Mouse (Mus musculus) liver, embryonic 15.5 days (tissue): ENCODE data around the gene Mef2a. TPM values are rescaled to one million over a fixed set of nuclear protein-coding genes. Genes with fewer than 3 reads are reported as not detected.

ENCODE experiments used
- ATAC-seq: fragments of 200-750 bp; cut with Nextera tagmentation; 2 replicates; pipeline ENCODE4 v1.8.0; 2017; ENCODE audit warnings: moderate number of reproducible peaks, mild to moderate bottlenecking, moderate library complexity; ENCODE audit not compliant: insufficient read depth
- H3K27ac ChIP-seq: fragments of 300-500 bp; sonication (generic); replicated peaks from 2 replicates; pipeline ENCODE4 v1.5.1; 2015; ENCODE audit warnings: mild to moderate bottlenecking, inconsistent platforms
- H3K27me3 ChIP-seq: fragments of 300-500 bp; sonication (generic); 2 replicates; pipeline ENCODE4 v1.6.1; 2015; ENCODE audit warnings: mild to moderate bottlenecking, inconsistent platforms
- H3K36me3 ChIP-seq: fragments of 300-500 bp; sonication (generic); replicated peaks from 2 replicates; pipeline ENCODE4 v1.6.1; 2015; ENCODE audit warnings: moderate library complexity, mild to moderate bottlenecking, inconsistent platforms
- H3K4me1 ChIP-seq: fragments of 300-500 bp; sonication (generic); replicated peaks from 2 replicates; pipeline ENCODE4 v1.6.1; 2015; ENCODE audit warnings: inconsistent platforms
- H3K4me2 ChIP-seq: fragments of 300-500 bp; sonication (generic); 2 replicates; pipeline ENCODE4 v1.6.1; 2015; ENCODE audit warnings: moderate library complexity, mild to moderate bottlenecking, inconsistent platforms
- H3K4me3 ChIP-seq: fragments of 300-500 bp; sonication (generic); replicated peaks from 2 replicates; pipeline ENCODE4 v1.5.1; 2015; ENCODE audit warnings: mild to moderate bottlenecking, inconsistent platforms
- H3K9ac ChIP-seq: fragments of 300-500 bp; sonication (generic); 2 replicates; pipeline ENCODE4 v1.6.1; 2015; ENCODE audit warnings: moderate library complexity, mild to moderate bottlenecking, inconsistent platforms
- H3K9me3 ChIP-seq: fragments of 300-500 bp; sonication (generic); replicated peaks from 2 replicates; pipeline ENCODE4 v1.6.1; 2016; ENCODE audit warnings: inconsistent platforms
- WGBS: fragments of 180-500 bp; shearing (Covaris S2); methylation state at CpG from one replicate; pipeline ENCODE4 v1.1.7; 2015; ENCODE audit warnings: mixed read lengths; ENCODE audit not compliant: insufficient replicate concordance; 5-methylcytosine and 5-hydroxymethylcytosine counted together
- polyA plus RNA-seq: library from polyadenylated mRNA; unstranded; fragments of >200 nt; fragmentation: Nextera tagmentation; extraction: Ambion mirVana; gene quantifications from 2 replicates; pipeline ENCODE4 v1.2.1, GENCODE M21; 2015

Mef2a gene
- polyA plus RNA-seq, 1 experiment from 2014 or later = 10.9 TPM

DNA sequence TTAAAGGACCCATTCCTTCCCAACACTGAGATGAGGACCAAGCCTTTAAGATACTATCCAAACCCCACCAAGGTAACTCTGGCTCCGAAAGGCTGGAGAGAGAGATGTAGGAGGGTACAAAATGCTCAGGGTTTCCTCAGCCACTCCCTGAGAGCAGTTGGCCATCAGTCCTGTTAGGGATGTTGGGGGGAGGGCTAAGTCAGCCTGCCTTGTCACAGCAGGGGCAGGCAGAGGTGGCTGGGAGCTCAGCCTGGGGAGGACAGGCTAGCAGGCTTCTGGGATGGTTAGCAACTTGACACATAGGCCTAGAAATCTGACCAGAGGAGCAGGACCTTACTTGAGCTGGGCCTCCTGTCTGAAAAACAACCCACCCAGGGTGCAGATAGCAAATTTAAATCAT is 145.1 kb downstream of the Mef2a start:
- ATAC-seq = no peak

DNA sequence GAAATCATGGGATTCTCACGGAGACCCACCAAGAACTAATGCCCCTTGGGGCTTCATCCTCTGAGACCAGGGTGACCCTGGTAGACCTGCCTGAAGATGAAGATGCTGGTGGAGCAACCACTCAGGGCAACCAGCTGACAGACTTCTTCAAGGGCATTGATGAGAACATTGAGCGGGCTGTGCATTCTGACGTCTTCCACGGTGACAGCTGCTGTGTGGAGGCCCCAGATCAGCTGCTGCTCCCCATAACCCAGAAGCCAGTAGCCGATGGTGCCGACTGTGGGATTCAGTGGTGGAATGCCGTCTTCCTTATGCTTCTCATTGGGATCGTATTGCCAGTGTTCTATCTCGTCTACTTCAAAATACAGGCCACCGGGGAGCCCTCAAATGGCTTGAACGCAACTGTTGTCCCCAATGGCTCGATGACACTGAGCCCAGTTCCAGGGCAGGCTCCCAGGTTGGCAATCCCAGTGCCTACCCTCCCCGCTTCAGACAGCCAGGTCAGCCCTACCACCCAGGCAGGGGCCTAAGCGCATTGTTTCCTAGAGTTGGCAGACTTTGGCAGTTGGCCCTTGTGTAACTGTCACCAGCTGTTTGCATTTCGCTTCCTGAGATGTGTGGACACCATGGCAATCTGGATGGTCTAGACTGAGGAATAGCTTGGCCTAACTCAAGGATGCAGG is 146.6 kb downstream of the Mef2a start:
- Histone ChIP-seq H3K9me3 (no peaks in the 10 kb centered on the region), H3K27ac (no peak overlapping the region), H3K27me3 (no peaks in the 10 kb centered on the region), H3K36me3 (peaks cover 15% of the 10 kb centered on the region), H3K4me2 (no peak overlapping the region), H3K4me3 (no peak overlapping the region), H3K9ac (no peak overlapping the region), H3K4me1 (peaks cover 25% of the 10 kb centered on the region)
- 81% methylated on average over 15 of the region's 15 CpGs for WGBS
- no peak for ATAC-seq

More for the DNA sequence above, 145.1 kb downstream of the Mef2a start:
- WGBS = 52% methylated on average over 1 of the region's 1 CpGs
- H3K9me3 ChIP-seq = no peaks in the 10 kb centered on the region
- H3K27ac ChIP-seq = no peak overlapping the region
- no peaks in the 10 kb centered on the region for H3K27me3 ChIP-seq
- peaks cover 25% of the 10 kb centered on the region for H3K36me3 ChIP-seq
- no peak overlapping the region for H3K4me3 ChIP-seq
- H3K4me1 ChIP-seq = peaks cover 16% of the 10 kb centered on the region
- H3K9ac ChIP-seq = no peak overlapping the region
- no peak overlapping the region for H3K4me2 ChIP-seq

DNA sequence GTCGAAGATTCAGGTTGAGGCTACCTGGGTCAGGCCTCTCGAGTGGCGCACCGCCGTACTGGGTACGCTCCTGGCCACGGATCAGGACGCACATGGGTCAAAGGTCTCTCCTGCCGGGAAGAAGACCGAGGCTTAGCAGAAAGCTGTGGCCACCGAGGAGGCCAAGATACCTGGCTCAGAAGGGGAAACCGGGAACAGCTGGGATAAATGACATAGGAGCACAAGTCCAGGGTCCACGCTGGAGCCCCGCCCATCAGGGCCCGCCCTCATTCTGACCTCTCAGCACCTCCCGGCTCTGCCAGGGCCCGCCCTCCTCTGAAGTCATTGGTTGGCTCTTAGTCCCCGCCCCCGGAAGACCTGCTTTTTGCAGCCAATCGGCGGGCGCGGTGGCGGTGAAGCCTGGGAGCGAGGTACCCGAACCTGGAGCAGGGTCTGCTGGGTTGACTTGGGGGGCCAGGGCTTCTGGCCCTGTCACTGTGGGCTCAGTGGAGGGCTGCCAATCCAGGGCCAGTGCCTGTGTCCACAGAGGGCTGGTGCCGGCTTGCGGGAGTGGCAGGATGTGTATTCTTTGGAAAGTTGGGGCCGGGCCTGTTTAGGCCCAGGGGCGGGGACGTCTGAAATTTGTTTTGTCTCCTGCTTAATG is 150.3 kb downstream of the Mef2a start, which contains the start of gene Lysmd4:
TSS of gene Lysmd4 (plus strand) at position 325 of the 643 bp plus-strand sequence.
- ATAC-seq = peak; percentile 96
- peak within 1 kb of the TSS; percentile 81 for H3K4me3 ChIP-seq
- 5% methylated on average over 31 of the region's 31 CpGs for WGBS

DNA sequence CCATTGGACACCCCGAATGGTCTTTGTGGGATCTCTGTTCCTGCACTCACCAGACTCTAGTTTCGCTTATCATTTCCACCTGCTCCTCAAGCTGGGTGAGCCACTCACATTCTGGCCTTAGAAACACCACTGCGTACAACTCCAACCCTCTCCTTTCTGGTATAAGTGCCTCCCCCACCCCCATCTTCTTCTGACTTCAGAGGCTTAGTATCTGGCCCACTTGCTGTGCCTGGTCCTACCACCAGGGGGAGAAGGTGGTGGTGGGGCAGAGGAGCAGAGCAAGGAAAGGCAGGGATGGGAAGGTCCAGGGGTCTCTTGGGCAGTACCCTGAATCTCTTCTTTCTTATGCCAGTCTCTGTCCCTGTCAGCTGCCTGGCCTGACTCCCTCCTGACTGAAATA is 155.6 kb downstream of the Mef2a start:
- WGBS = 62% methylated on average over 3 of the region's 3 CpGs
- no peak overlapping the region for H3K27ac ChIP-seq
- no peak overlapping the region for H3K9ac ChIP-seq
- H3K4me2 ChIP-seq = no peak overlapping the region
- no peaks in the 10 kb centered on the region for H3K9me3 ChIP-seq
- H3K4me1 ChIP-seq = peaks cover 14% of the 10 kb centered on the region
- H3K36me3 ChIP-seq = no peaks in the 10 kb centered on the region
- no peak overlapping the region for H3K4me3 ChIP-seq
- H3K27me3 ChIP-seq = no peaks in the 10 kb centered on the region
- no peak for ATAC-seq

More for the DNA sequence above, 150.3 kb downstream of the Mef2a start, which contains the start of gene Lysmd4:
- H3K4me1 ChIP-seq = peaks cover 25% of the 10 kb centered on the region
- H3K27ac ChIP-seq = peak within 1 kb of the TSS; percentile 64; the same call in 1 of the 2 replicates
- peaks cover 15% of the 10 kb centered on the region for H3K36me3 ChIP-seq
- peak within 1 kb of the TSS; percentile 90 for H3K4me2 ChIP-seq
- H3K9me3 ChIP-seq = no peaks in the 10 kb centered on the region
- H3K27me3 ChIP-seq = no peaks in the 10 kb centered on the region
- peak within 1 kb of the TSS; percentile 75 for H3K9ac ChIP-seq

DNA sequence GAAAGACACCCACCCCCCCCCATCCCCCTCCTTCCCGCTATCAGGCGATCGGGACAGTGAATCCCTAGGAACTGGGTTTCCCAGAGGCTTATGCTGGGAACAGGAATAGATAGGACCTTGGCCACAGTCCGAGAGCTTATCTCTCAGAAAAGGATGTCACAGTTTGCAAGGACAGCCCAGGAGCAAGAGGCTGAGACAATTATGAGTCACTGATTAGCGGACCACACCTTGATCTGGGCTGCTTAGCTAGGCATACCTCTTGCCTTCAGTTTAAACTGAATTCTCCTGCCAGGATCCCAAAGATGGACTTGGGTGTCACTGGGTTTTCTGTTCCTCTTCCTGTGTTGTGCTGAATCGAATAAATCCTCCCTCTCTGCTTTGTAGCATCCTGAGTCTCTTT is 156.3 kb downstream of the Mef2a start:
- no peak overlapping the region for H3K27ac ChIP-seq
- H3K9me3 ChIP-seq = no peaks in the 10 kb centered on the region
- H3K9ac ChIP-seq = no peak overlapping the region
- peaks cover 9% of the 10 kb centered on the region for H3K4me1 ChIP-seq
- H3K4me3 ChIP-seq = no peak overlapping the region
- no peaks in the 10 kb centered on the region for H3K27me3 ChIP-seq
- H3K36me3 ChIP-seq = no peaks in the 10 kb centered on the region
- WGBS = 54% methylated on average over 6 of the region's 6 CpGs
- ATAC-seq = no peak
- no peak overlapping the region for H3K4me2 ChIP-seq

DNA sequence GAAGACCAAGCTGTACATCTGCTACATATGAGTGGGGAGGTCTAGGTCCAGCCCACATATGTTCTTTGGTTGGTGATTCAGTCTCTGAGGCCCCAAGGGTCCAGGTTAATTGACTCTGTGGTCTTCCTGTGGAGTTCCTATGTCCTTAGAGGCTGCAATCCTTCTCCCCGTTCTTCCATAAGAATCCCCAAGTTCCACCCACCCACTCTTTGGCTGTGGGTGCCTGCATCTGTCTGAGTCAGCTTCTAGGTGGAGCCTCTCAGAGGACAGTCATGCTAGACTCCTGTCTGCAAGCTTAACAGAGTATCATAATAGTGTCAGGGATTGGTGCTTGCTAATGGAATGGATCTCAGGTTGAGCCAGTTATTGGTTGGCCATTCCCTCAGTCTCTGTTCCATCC is 159.1 kb downstream of the Mef2a start:
- Histone ChIP-seq H3K4me1 (peaks cover 23% of the 10 kb centered on the region), H3K4me2 (no peak overlapping the region), H3K27ac (no peak overlapping the region), H3K36me3 (no peaks in the 10 kb centered on the region), H3K9ac (no peak overlapping the region), H3K9me3 (no peaks in the 10 kb centered on the region), H3K27me3 (no peaks in the 10 kb centered on the region), H3K4me3 (no peak overlapping the region)
- WGBS = 53% methylated on average over 1 of the region's 1 CpGs
- ATAC-seq = no peak

DNA sequence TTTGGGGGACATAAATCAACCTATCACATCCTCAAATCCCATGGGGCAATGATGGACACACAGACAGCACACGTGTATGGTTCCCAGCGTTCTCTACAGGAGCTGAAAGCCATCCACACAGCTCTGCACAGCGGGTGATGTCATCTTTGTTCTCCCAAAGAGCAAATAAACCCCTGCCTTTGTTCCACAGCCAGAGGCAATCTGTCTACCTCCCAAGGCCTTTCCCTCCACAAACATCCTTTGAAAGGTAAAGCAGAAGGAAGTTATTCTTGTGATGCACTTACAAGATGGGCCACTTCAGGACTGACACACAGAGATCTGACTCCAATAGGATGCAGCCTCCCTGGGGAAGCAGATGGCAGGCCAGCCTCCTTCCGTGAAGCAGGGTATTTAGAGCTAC is 160.7 kb downstream of the Mef2a start:
- no peaks in the 10 kb centered on the region for H3K9me3 ChIP-seq
- WGBS = 48% methylated on average over 4 of the region's 4 CpGs
- H3K4me1 ChIP-seq = peaks cover 22% of the 10 kb centered on the region
- H3K27me3 ChIP-seq = no peaks in the 10 kb centered on the region
- H3K4me2 ChIP-seq = no peak overlapping the region
- no peak for ATAC-seq
- no peak overlapping the region for H3K4me3 ChIP-seq
- no peaks in the 10 kb centered on the region for H3K36me3 ChIP-seq
- no peak overlapping the region for H3K27ac ChIP-seq
- H3K9ac ChIP-seq = no peak overlapping the region

DNA sequence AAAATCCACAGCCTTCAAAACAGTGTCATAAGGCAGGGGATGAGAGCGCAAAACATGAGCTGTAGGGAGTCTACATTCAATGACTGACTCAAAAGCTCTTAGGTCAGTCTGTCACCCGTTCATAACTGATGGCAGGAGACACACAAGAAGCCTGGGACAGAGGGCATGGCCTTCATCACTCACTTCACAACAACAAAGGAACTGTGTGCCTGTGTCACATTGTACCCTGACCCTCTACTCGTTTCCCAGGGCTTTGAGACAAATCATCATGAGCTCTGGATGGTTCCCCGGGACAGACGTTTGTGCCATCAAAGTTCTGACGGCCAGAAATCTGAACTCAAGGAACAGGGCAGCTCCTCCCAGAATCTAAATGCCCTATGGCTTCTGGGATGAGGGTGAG is 161.3 kb downstream of the Mef2a start:
- no peak overlapping the region for H3K4me2 ChIP-seq
- ATAC-seq = no peak

DNA sequence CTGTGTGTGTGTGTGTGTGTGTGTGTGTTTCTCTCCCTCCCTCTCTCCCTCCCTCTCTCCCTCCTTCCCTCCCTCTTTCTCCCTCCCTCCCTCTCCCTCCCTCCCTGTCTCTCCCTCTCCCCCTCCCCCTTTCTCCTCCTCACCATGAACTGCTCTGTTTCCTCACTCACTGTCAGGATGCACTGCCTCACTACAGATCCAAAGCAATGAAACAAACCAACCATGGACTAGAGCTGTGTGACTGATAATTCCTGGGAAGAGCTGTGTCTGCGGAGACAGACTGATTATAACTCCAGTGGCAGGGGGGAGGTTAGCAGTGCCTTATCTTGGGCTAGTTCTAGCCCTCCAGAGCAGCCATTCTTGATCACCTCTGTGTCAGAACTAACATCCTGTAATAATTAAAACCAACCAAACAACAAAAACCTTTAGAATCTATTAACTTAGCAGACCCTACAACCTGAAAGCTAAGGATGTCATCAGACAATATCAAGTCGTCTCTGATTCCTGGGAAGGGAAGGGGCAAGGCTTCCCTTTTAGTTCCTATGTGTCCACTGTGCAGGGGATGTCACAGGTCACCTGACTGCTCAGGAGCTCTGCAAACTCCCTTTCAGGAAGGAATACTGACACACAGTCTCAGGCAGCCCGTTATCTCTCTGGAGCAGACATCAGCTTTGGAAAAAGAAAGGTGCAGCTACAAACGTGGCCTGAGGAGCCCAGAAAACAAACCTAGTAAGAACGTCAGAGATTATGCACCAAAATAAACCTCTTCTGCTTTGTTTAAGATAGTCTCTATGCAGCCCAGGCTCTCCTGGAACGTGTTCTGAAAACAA is 162.4 kb downstream of the Mef2a start:
- Histone ChIP-seq H3K4me1 (peaks cover 14% of the 10 kb centered on the region), H3K4me3 (no peak overlapping the region), H3K27ac (no peak overlapping the region), H3K4me2 (no peak overlapping the region), H3K9ac (no peak overlapping the region), H3K27me3 (no peaks in the 10 kb centered on the region), H3K36me3 (no peaks in the 10 kb centered on the region), H3K9me3 (no peaks in the 10 kb centered on the region)
- 12% methylated on average over 6 of the region's 6 CpGs for WGBS
- ATAC-seq = peak; percentile 62

More for the DNA sequence above, 161.3 kb downstream of the Mef2a start:
- H3K27me3 ChIP-seq = no peaks in the 10 kb centered on the region
- 61% methylated on average over 6 of the region's 6 CpGs for WGBS
- H3K4me3 ChIP-seq = no peak overlapping the region
- peaks cover 16% of the 10 kb centered on the region for H3K4me1 ChIP-seq
- H3K9me3 ChIP-seq = no peaks in the 10 kb centered on the region
- no peak overlapping the region for H3K9ac ChIP-seq
- H3K36me3 ChIP-seq = no peaks in the 10 kb centered on the region
- no peak overlapping the region for H3K27ac ChIP-seq

DNA sequence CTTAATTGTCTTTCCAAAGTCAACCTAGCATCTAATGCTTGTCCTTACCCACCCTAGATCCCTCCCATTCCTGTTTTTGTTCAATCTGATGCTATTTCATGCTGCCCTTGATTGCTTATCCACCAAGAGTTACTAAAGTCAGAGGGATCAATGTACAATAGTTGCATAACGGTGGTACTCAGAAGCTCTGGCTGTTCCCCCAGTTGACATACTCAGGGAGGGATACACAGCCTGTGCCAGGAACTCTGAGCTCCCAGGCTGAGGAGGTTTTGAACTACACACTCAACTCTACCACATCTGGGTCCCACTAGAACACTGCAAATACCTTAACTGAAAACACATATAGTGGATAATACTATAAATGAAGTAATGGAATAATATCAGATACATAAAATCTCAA is 164.3 kb downstream of the Mef2a start:
- Histone ChIP-seq H3K27ac (no peak overlapping the region), H3K4me3 (no peak overlapping the region), H3K4me1 (peaks cover 14% of the 10 kb centered on the region), H3K27me3 (no peaks in the 10 kb centered on the region), H3K4me2 (no peak overlapping the region), H3K9ac (no peak overlapping the region), H3K9me3 (no peaks in the 10 kb centered on the region), H3K36me3 (no peaks in the 10 kb centered on the region)
- 61% methylated on average over 1 of the region's 1 CpGs for WGBS
- ATAC-seq = no peak

DNA sequence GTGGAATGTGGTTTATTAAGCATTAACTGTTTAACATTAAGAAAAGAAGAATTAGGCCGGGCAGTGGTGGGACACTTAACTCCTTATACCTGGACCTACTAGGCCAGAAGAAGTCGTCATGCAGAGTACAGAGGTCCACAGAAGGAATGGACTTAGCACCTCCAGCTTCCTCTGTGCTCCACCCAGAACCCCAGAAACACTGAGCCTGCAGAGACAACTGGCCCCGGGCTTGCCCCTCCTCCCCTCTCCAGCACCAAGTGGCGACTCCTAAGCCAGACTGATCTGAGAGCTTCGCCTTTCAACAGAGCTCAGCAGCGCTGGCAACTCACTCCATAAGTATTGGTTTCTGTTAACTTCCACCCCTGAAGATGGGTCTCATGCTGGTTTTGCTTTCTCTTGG is 165.0 kb downstream of the Mef2a start:
- no peaks in the 10 kb centered on the region for H3K9me3 ChIP-seq
- ATAC-seq = no peak
- H3K4me1 ChIP-seq = peaks cover 14% of the 10 kb centered on the region
- no peaks in the 10 kb centered on the region for H3K36me3 ChIP-seq
- WGBS = 51% methylated on average over 6 of the region's 6 CpGs
- H3K4me2 ChIP-seq = no peak overlapping the region
- H3K9ac ChIP-seq = no peak overlapping the region
- H3K4me3 ChIP-seq = no peak overlapping the region
- H3K27ac ChIP-seq = no peak overlapping the region
- H3K27me3 ChIP-seq = no peaks in the 10 kb centered on the region
